7 mouse cellular contexts compared by ENCODE assay signal in the genomic region with DNA sequence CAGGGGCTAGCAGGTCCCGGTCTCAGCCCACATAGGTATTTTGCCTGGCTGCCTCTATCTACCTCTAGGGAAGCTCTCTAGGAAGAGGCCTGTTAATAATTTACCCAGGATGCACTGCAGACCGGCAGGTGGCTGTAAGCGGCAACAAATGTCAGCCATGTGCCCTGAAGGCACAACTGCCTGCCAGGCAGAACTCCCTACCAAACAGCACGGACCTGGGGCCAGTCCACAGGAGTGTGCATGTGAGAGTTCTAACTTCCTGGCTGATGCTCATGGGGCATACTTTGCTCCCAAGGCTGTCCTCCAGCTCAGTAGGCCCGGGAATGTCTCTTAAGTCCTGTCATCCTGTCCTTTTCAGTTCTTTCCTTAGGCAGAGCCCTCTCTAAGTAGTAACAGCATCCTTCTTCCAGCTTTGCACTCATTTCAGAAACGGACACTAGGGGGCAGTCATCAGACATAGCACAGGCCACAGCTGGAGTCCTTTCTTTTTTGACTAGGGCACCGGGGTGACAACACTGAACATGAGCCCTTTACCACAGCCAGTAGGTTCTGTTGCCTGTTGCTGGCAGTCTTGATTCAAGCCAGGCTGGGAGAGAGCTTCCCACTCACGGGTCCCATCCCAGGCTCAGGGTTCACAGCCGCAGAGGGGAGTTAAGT.
DNase-seq lines count a peak whose midpoint lies in the region; ATAC-seq lines count a peak whose summit lies in the region.

No protein-coding gene starts in this region.

- peak; percentile 84 for ATAC-seq in intestine, embryonic 15.5 days
- peak; percentile 78 for ATAC-seq in midbrain, embryonic 13.5 days

- H3K4me1 ChIP-seq in intestine, embryonic 15.5 days (replicated peaks), result 0 out of 2 replicates have a peak, but pooled peaks cover 4% of the 10 kb centered on the region
- no peaks in the 10 kb centered on the region for H3K4me1 ChIP-seq in midbrain, embryonic 13.5 days (replicated peaks)

- no peaks in the 10 kb centered on the region for H3K9me3 ChIP-seq in intestine, embryonic 15.5 days
- H3K9me3 ChIP-seq in midbrain, embryonic 13.5 days, result no peaks in the 10 kb centered on the region

- no peaks in the 10 kb centered on the region for H3K27me3 ChIP-seq in intestine, embryonic 15.5 days (replicated peaks)
- 0 out of 2 replicates have a peak, but pooled peaks cover 3% of the 10 kb centered on the region for H3K27me3 ChIP-seq in midbrain, embryonic 13.5 days

- H3K4me2 ChIP-seq in intestine, embryonic 15.5 days (replicated peaks), result no peak overlapping the region
- H3K4me2 ChIP-seq in midbrain, embryonic 13.5 days (replicated peaks), result no peak overlapping the region

- intact Hi-C loops in left cerebral cortex, postnatal 10 days (cut with DNase I), result loop anchor here (2.0 kb wide), 1 partner anchor 271 kb away; no protein-coding TSS in a partner anchor

- peak; percentile 71 to 78 for DNase-seq in adrenal gland, adult 18-20 months (ENCODE audit: low spot score in 2 of 2)
- DNase-seq in cerebellum, postnatal 36 days, result peak; percentile 63 to 83
- peak; percentile 71 for DNase-seq in gastrocnemius, postnatal 10 days
- peak; percentile 73 to 76 for DNase-seq in left cerebral cortex, postnatal 10 days (ENCODE audit: extremely low spot score in 1 of 2, low spot score in 2 of 2)
- peak; percentile 47 for DNase-seq in spleen, adult 12 weeks (ENCODE audit: low spot score)

- H3K36me3 ChIP-seq in intestine, embryonic 15.5 days, result no peaks in the 10 kb centered on the region
- no peaks in the 10 kb centered on the region for H3K36me3 ChIP-seq in midbrain, embryonic 13.5 days

- H3K9ac ChIP-seq in intestine, embryonic 15.5 days, result no peak overlapping the region
- H3K9ac ChIP-seq in midbrain, embryonic 13.5 days (replicated peaks), result no peak overlapping the region

- 31% methylated on average over 9 of the region's 9 CpGs for WGBS in intestine, embryonic 15.5 days
- WGBS in midbrain, embryonic 13.5 days, result 37% methylated on average over 9 of the region's 9 CpGs

- no peak overlapping the region for H3K4me3 ChIP-seq in intestine, embryonic 15.5 days (replicated peaks)
- no peak overlapping the region for H3K4me3 ChIP-seq in midbrain, embryonic 13.5 days (replicated peaks)

- no peak overlapping the region for H3K27ac ChIP-seq in intestine, embryonic 15.5 days
- H3K27ac ChIP-seq in midbrain, embryonic 13.5 days, result no peak overlapping the region
